Mouse (Mus musculus) olfactory bulb, adult 2 months (tissue): ENCODE data around the gene Nacc1.

Source experiments
- CTCF ChIP-seq: fragments of 200-500 bp; IDR thresholded peaks from 2 replicates; pipeline ENCODE4 v1.5.1; 2012; ENCODE audit warnings: low read depth, mild to moderate bottlenecking, low read length, moderate library complexity; ENCODE audit not compliant: insufficient read depth
- POLR2A ChIP-seq: fragments of 200-500 bp; IDR thresholded peaks from 2 replicates; pipeline ENCODE4 v1.6.1; 2012; ENCODE audit warnings: mild to moderate bottlenecking, low read depth, low read length, moderate library complexity; ENCODE audit not compliant: insufficient read depth

- TF ChIP-seq POLR2A (no peak), CTCF (no peak)
Observed at GRCm38 (mm10) chr8:84735597-84735996, 47.9 kb upstream of the Nacc1 start.
